Mouse (Mus musculus) olfactory bulb, adult 2 months (tissue): ENCODE data around the gene Tex14.
"Not testable (repeated sequence)": the region's sequence is repeated elsewhere in the genome, so short reads cannot be mapped to it uniquely, and the experiment has no call there.

Experiments used
- CTCF ChIP-seq: fragments of 200-500 bp; IDR thresholded peaks from 2 replicates; pipeline ENCODE4 v1.5.1; 2012; ENCODE audit warnings: low read depth, mild to moderate bottlenecking, low read length, moderate library complexity; ENCODE audit not compliant: insufficient read depth
- POLR2A ChIP-seq: fragments of 200-500 bp; IDR thresholded peaks from 2 replicates; pipeline ENCODE4 v1.6.1; 2012; ENCODE audit warnings: mild to moderate bottlenecking, low read depth, low read length, moderate library complexity; ENCODE audit not compliant: insufficient read depth

GRCm38 (mm10) chr11:87431813-87432212 lies 26.9 kb downstream of the Tex14 start:
- TF ChIP-seq POLR2A, CTCF: not testable (repeated sequence)
